Mouse (Mus musculus): Measurements from ENCODE around the gene Cat.

GRCm38 (mm10) chr2:103446326-103446725 lies 38.6 kb downstream of the Cat start:
- TF ChIP-seq POLR2A (IDR thresholded peaks at IDR 0.05; ENCODE audit: insufficient read length, low read depth) (no peak), MAX (IDR thresholded peaks at IDR 0.05; ENCODE audit: low read depth) (no peak), POLR2AphosphoS2 (IDR thresholded peaks at IDR 0.05; ENCODE audit: insufficient read length, low read depth) (no peak), CEBPB (IDR thresholded peaks at IDR 0.05; ENCODE audit: insufficient read depth, poor library complexity, severe bottlenecking) (no peak), E2F4 (IDR thresholded peaks at IDR 0.05; ENCODE audit: insufficient read depth) (no peak), MYOD1 (IDR thresholded peaks at IDR 0.05; ENCODE audit: control insufficient read depth in 1 of 3, insufficient read length in 2 of 3, low read depth in 2 of 3) (no peak), USF1 (IDR thresholded peaks at IDR 0.05; ENCODE audit: low read depth) (no peak), SRF (IDR thresholded peaks at IDR 0.05; ENCODE audit: control insufficient read depth, insufficient read length, low read depth) (no peak), TCF12 (IDR thresholded peaks at IDR 0.05; ENCODE audit: insufficient read depth, poor library complexity, severe bottlenecking) (no peak)

Data from myocyte (in vitro differentiated cells).